Mouse (Mus musculus) cerebellum, postnatal 4 days (tissue): ENCODE results near the gene Sart3.
A peak's percentile ranks its signal among the peaks of the same experiment; 100 is the strongest.

Experiments used
- DNase-seq, 2 experiments: peaks; one replicate each; pipeline ENCODE4 v3.0.0; 2022; ENCODE audit warnings: low spot score in 2 of 2, mixed read lengths in 1 of 2

Gene Sart3

GRCm38 (mm10) chr5:113725417-113725816 lies 46.9 kb downstream of the Sart3 start:
- no peak for DNase-seq

- peak; percentile 91 to 93 for DNase-seq
These were observed 47.9 kb downstream of the Sart3 start, which contains the start of gene 1700069L16Rik for GRCm38 (mm10) chr5:113724446-113724845. Gene 1700069L16Rik, minus strand, starts transcription at chr5:113724772.

GRCm38 (mm10) chr5:113723567-113724237 lies 48.6 kb downstream of the Sart3 start:
- DNase-seq: peak in 1 of 2 experiments; percentile 80

GRCm38 (mm10) chr5:113722224-113723013 lies 49.9 kb downstream of the Sart3 start:
- no peak for DNase-seq

- DNase-seq: peak in 1 of 2 experiments; percentile 75
These were observed 53.1 kb downstream of the Sart3 start for GRCm38 (mm10) chr5:113719221-113719661.

- peak in 1 of 2 experiments; percentile 39 for DNase-seq
These were observed 55.5 kb downstream of the Sart3 start for GRCm38 (mm10) chr5:113716581-113717388.

GRCm38 (mm10) chr5:113712861-113713260 lies 59.4 kb downstream of the Sart3 start:
- DNase-seq: no peak

GRCm38 (mm10) chr5:113703803-113704585 lies 68.3 kb downstream of the Sart3 start:
- DNase-seq: no peak

- DNase-seq: no peak
These were observed 71.8 kb downstream of the Sart3 start for GRCm38 (mm10) chr5:113700388-113701023.

- no peak for DNase-seq
These were observed 77.9 kb downstream of the Sart3 start for GRCm38 (mm10) chr5:113694415-113694814.

GRCm38 (mm10) chr5:113694000-113694399 lies 78.3 kb downstream of the Sart3 start:
- no peak for DNase-seq

- DNase-seq: no peak
These were observed 79.0 kb downstream of the Sart3 start for GRCm38 (mm10) chr5:113693196-113693755.
